Mouse (Mus musculus): ENCODE measurements around the gene D3Ertd254e.

DNA sequence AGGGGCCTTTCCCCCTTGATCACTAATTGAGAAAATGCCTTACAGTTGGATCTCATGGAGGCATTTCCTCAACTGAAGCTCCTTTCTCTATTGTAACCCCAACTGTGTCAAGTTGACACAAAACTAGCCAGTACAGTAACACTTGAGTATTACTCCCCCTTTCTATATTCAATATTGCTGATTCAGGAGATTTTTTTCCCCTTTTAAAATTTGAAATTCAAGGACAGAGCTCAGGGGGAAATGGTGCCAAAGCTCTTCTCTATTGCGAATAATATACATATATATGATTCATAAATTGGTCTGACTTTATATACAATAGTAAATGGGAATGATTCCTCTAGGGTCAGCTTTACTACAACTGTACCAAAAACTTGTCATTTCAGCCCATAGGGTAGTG lies 282 bp upstream of the D3Ertd254e start:
- TF ChIP-seq CTCF (IDR thresholded peaks at IDR 0.05; ENCODE audit: extremely low read depth, insufficient read depth, insufficient read length, insufficient replicate concordance) (no peak), POLR2A (IDR thresholded peaks at IDR 0.05; ENCODE audit: low read depth, low read length) (no peak)
